Mouse (Mus musculus) C3H10T1/2 (cell line): Measurements from ENCODE around the gene Ptchd3. TPM values are rescaled to one million over a fixed set of nuclear protein-coding genes. Genes with fewer than 3 reads are reported as not detected.

Experiments used
- polyA plus RNA-seq, 2 experiments: library from polyadenylated mRNA; unstranded; fragments of >200 nt; fragmentation: generic; extraction: Trizol; gene quantifications; one replicate each; pipeline ENCODE4 v1.2.1; 2012; ENCODE audit warnings: missing spikeins in 2 of 2

The Ptchd3 gene
- polyA plus RNA-seq: not detected

DNA sequence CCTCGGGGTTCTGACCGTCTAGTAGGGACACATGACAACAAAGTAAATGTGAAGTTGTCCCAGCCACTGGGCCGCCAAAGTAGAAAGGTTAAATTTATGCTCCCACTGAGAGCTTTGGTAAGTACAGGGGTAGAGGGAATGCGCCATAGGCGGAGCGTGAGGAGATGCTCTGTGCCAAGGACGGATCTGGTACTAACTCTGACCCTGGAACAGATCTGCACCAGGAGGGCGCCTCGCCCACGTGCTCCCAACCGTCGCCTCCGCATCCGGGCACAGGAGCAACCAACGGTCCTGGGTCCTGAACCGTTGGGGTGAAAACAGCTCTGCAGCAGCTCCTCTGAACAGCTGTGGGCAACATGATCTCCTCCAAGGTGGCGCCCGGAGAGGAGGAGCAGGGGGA is at the start of gene Ptchd3:
Gene Ptchd3 (plus strand): TSS at position 301 of the 400 bp plus-strand sequence.

Other genes starting within 250 kb of the Ptchd3 start
- 1 to 10 TPM; 1.7 to 7.4 TPM for gene B3gntl1, start 157.1 kb upstream of the Ptchd3 start, polyA plus RNA-seq
- gene Metrnl, start 128.7 kb upstream of the Ptchd3 start, polyA plus RNA-seq: 10 to 100 TPM; 34.1 to 39.6 TPM